Mouse (Mus musculus): ENCODE measurements at regions not wholly inside any gene's neighbourhood (a gene's known extent, or its start where the extent isn't known, plus 50 kb on each side); places are given as distances from the start of the nearest gene placed in this dataset.

DNA sequence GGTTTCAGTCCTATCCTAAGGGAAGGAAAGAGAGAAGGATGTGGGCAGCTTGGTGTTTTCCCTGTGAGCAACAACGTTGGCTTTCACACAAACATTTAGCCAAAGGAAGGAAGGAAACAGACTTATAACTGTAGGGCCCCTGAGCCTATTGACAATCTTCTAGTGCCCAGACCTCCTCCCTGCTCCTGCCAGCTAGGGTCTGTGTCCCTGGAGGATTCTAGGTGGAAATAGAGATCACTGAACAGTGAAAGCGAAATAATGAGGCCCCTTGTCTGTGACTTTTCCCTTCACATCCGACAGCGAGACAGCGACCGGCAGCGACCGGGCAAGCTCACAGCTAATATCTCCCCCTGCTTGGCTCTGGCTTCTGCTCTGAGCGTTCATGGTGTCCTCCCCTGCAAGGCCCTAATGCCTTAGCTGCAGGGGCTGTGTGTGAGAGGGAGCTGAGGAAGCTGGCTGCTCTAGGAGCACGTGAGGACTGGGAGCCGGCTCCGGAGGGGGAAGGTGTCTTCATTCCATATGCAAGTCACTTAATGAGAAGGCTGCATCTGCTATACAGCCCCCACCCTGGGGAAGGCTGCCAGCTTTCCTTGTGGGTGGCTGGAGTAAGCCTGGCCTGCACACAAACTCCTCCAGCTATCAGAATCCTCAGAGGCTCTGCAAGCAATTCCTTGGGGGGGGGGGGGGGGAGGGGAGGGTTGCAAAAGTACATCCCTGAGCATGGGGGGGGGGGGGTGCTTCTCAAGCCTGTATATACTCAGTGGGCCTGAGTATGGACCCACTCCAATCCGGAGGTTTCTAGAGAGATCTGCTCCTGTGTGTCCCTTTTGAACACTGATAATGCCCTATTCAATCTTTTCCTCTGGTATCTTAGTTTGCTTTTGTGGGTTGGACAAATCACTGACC lies 61.7 kb upstream of the Opcml start:
- Histone ChIP-seq H3K27ac (ENCODE audit: low read depth, low read length) (no peak overlapping the region), H3K9me3 (ENCODE audit: low read length) (no peaks in the 10 kb centered on the region), H3K27me3 (ENCODE audit: insufficient read depth, low read length) (no peaks in the 10 kb centered on the region), H3K36me3 (ENCODE audit: insufficient read depth) (no peaks in the 10 kb centered on the region), H3K4me3 (ENCODE audit: low read depth, low read length) (no peak overlapping the region), H3K4me2 (ENCODE audit: low read depth) (peak overlapping the region; percentile 35; the same call in 1 of the 2 replicates), H3K4me1 (ENCODE audit: insufficient read depth) (no peaks in the 10 kb centered on the region), H3K9ac (peak overlapping the region; percentile 37)
- ATAC-seq (peak; percentile 92), DNase-seq (peak; percentile 73)
- 3% methylated on average over 13 of the region's 13 CpGs for whole genome bisulfite sequencing
- TF ChIP-seq CTCF (IDR thresholded peaks at IDR 0.05; ENCODE audit: low read depth), result no peak

DNA sequence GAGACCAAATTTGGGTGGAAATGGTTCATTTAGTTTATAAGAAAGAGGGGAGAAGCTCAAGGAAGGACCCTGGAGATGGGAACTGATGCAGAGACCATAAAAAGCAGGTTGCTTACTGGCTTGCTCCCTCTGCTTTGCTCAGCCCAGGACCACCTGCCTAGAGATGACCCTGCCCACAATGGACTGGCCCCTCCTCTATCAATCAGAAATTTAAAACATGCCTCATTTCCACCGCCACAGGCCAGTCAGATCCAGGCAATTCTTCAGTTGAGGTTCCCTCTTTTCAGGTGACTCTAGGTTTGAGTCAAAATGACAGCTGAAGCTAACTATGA lies 61.1 kb upstream of the Opcml start:
- WGBS, result 67% methylated on average over 1 of the region's 1 CpGs
- DNase-seq, result no peak
- Histone ChIP-seq H3K4me3 (ENCODE audit: low read depth, low read length) (no peak overlapping the region), H3K9me3 (ENCODE audit: low read length) (no peaks in the 10 kb centered on the region), H3K9ac (no peak overlapping the region), H3K36me3 (ENCODE audit: insufficient read depth) (no peaks in the 10 kb centered on the region), H3K4me2 (ENCODE audit: low read depth) (no peak overlapping the region), H3K27me3 (ENCODE audit: insufficient read depth, low read length) (no peaks in the 10 kb centered on the region), H3K4me1 (ENCODE audit: insufficient read depth) (no peaks in the 10 kb centered on the region), H3K27ac (ENCODE audit: low read depth, low read length) (no peak overlapping the region)
- TF ChIP-seq CTCF (IDR thresholded peaks at IDR 0.05; ENCODE audit: low read depth), result no peak
- no peak for ATAC-seq

- no peak for ATAC-seq
- Histone ChIP-seq H3K4me2 (ENCODE audit: low read depth) (no peak overlapping the region), H3K27me3 (ENCODE audit: insufficient read depth, low read length) (no peaks in the 10 kb centered on the region), H3K27ac (ENCODE audit: low read depth, low read length) (no peak overlapping the region), H3K36me3 (ENCODE audit: insufficient read depth) (no peaks in the 10 kb centered on the region), H3K9ac (no peak overlapping the region), H3K4me3 (ENCODE audit: low read depth, low read length) (no peak overlapping the region), H3K4me1 (ENCODE audit: insufficient read depth) (no peaks in the 10 kb centered on the region), H3K9me3 (ENCODE audit: low read length) (no peaks in the 10 kb centered on the region)
- TF ChIP-seq CTCF (IDR thresholded peaks at IDR 0.05; ENCODE audit: low read depth), result peak; percentile 53; the same call in 1 of the 2 replicates
- 33% methylated on average over 3 of the region's 3 CpGs for WGBS
- peak; percentile 9 for DNase-seq
Measured at GRCm38 (mm10) chr9:27739287-27739686, 51.3 kb upstream of the Opcml start.

All from forebrain, postnatal 0 days (tissue).